Mouse (Mus musculus) kidney, postnatal 0 days (tissue): ENCODE results near the gene Gadl1. TPM values are rescaled to one million over a fixed set of nuclear protein-coding genes. Genes with fewer than 3 reads are reported as not detected.

Experiments
- ATAC-seq: fragments of 200-750 bp; cut with Nextera tagmentation; replicated peaks from 2 replicates; pipeline ENCODE4 v1.8.0; 2017; ENCODE audit warnings: low read depth, moderate number of reproducible peaks, moderate TSS enrichment, moderate library complexity; ENCODE audit not compliant: low FRiP score
- DNase-seq: peaks from one replicate; pipeline ENCODE4 v3.0.0-alpha.2; 2016; ENCODE audit warnings: low spot score
- H3K27ac ChIP-seq: fragments of 300-500 bp; sonication (generic); 2 replicates; pipeline ENCODE4 v1.5.1; 2014; ENCODE audit warnings: mild to moderate bottlenecking
- H3K27me3 ChIP-seq: fragments of 300-500 bp; sonication (generic); 2 replicates; pipeline ENCODE4 v1.6.1; 2014; ENCODE audit warnings: low read length, mixed read lengths; ENCODE audit not compliant: insufficient read depth
- H3K36me3 ChIP-seq: fragments of 300-500 bp; sonication (generic); 2 replicates; pipeline ENCODE4 v1.6.1; 2014; ENCODE audit warnings: low read length, mixed read lengths; ENCODE audit not compliant: insufficient read depth
- H3K4me1 ChIP-seq: fragments of 300-500 bp; sonication (generic); replicated peaks from 2 replicates; pipeline ENCODE4 v1.6.1; 2014; ENCODE audit warnings: antibody characterized with exemption, low read length, mixed read lengths; ENCODE audit not compliant: insufficient read depth
- H3K4me2 ChIP-seq: fragments of 300-500 bp; sonication (generic); 2 replicates; pipeline ENCODE4 v1.6.1; 2014; ENCODE audit warnings: mild to moderate bottlenecking, low read length, moderate library complexity, mixed read lengths
- H3K4me3 ChIP-seq: fragments of 300-500 bp; sonication (generic); replicated peaks from 2 replicates; pipeline ENCODE4 v1.5.1; 2014; ENCODE audit warnings: low read depth, low read length
- H3K9ac ChIP-seq: fragments of 300-500 bp; sonication (generic); 2 replicates; pipeline ENCODE4 v1.6.1; 2014; ENCODE audit warnings: low read depth, low read length
- H3K9me3 ChIP-seq: fragments of 300-500 bp; sonication (generic); replicated peaks from 2 replicates; pipeline ENCODE4 v1.6.1; 2016; ENCODE audit warnings: low read length, inconsistent platforms, mixed read lengths
- CTCF ChIP-seq: IDR thresholded peaks from 2 replicates; pipeline ENCODE4 v1.5.1; 2016; ENCODE audit warnings: antibody characterized with exemption, low read depth, mild to moderate bottlenecking, moderate library complexity
- WGBS: fragments of 180-500 bp; shearing (Covaris S2); extraction: QIAGEN DNeasy Blood & Tissue Kit; methylation state at CpG from one replicate; pipeline ENCODE4 v1.1.7; 2014; 5-methylcytosine and 5-hydroxymethylcytosine counted together
- polyA plus RNA-seq: library from polyadenylated mRNA; unstranded; fragments of >200 nt; fragmentation: Nextera tagmentation; extraction: Ambion mirVana; gene quantifications from 2 replicates; pipeline ENCODE4 v1.2.1, GENCODE M21; 2015

Gadl1 gene
- polyA plus RNA-seq, 1 experiment from 2014 or later, result 0.61 TPM

DNA sequence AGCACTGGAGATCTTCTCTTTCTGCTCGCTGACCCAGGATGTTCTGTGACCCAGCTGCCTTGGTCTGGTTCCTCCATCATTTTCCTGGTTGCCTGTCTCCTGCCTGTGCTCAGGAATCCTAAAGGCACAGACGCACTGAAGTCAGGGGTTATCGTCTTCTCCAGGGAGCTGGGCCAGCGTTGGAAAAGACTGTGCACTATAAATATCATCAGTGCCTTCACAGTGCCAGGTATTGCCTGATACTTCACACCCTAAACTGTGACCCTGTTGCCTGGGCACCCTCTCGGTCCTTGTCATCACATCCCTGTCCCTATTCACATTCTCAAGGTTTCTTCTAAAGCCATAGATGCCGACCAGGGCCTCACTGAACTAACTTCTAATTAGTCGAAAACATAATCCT is 210.7 kb downstream of the Gadl1 start:
- Histone ChIP-seq H3K36me3 (peaks cover 21% of the 10 kb centered on the region; the same call in 1 of the 2 replicates), H3K9ac (no peak overlapping the region), H3K27me3 (no peaks in the 10 kb centered on the region), H3K4me2 (no peak overlapping the region), H3K4me1 (peaks cover 10% of the 10 kb centered on the region), H3K27ac (peak overlapping the region; percentile 1; the same call in 1 of the 2 replicates), H3K9me3 (no peaks in the 10 kb centered on the region), H3K4me3 (no peak overlapping the region)
- ATAC-seq (no peak), DNase-seq (no peak)
- TF ChIP-seq CTCF, result no peak
- WGBS, result 70% methylated on average over 7 of the region's 7 CpGs

DNA sequence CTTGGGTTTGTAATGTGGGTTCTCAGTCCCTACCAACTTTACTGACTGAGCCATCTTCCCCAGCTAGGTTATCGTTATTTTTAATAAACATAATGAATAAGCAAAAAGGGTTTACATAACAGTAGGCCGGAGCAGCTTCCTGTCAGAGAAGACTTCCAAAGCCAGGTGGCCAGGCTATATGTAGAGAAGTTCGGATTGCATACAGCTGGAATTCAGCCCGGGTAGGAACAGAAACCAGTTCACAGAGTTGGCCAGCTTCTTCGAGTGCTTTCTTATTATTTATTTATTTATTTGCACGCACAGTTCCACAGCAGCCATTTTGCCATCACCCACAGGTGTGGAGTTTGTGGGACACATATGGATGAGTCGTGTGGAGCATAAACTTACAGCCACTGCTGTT is 212.2 kb downstream of the Gadl1 start:
- H3K9ac ChIP-seq, result no peak overlapping the region
- WGBS, result 78% methylated on average over 7 of the region's 7 CpGs
- no peaks in the 10 kb centered on the region for H3K9me3 ChIP-seq
- H3K27ac ChIP-seq, result no peak overlapping the region
- no peak overlapping the region for H3K4me2 ChIP-seq
- no peak for TF ChIP-seq CTCF
- no peaks in the 10 kb centered on the region for H3K27me3 ChIP-seq
- H3K4me3 ChIP-seq, result no peak overlapping the region
- peaks cover 18% of the 10 kb centered on the region; the same call in 1 of the 2 replicates for H3K36me3 ChIP-seq
- peaks cover 6% of the 10 kb centered on the region; the same call in 1 of the 2 replicates for H3K4me1 ChIP-seq
- DNase-seq (no peak), ATAC-seq (no peak)

- WGBS, result 71% methylated on average over 6 of the region's 6 CpGs
- H3K4me2 ChIP-seq, result no peak overlapping the region
- H3K4me3 ChIP-seq, result no peak overlapping the region
- peaks cover 6% of the 10 kb centered on the region; the same call in 1 of the 2 replicates for H3K4me1 ChIP-seq
- TF ChIP-seq CTCF, result peak; percentile 35; the same call in 1 of the 2 replicates
- ATAC-seq (no peak; the same call in 1 of the 2 replicates), DNase-seq (no peak)
- no peaks in the 10 kb centered on the region for H3K27me3 ChIP-seq
- no peaks in the 10 kb centered on the region for H3K9me3 ChIP-seq
- peaks cover 23% of the 10 kb centered on the region for H3K36me3 ChIP-seq
- peak overlapping the region; percentile 71 for H3K27ac ChIP-seq
- no peak overlapping the region for H3K9ac ChIP-seq
These were observed 213.3 kb downstream of the Gadl1 start for GRCm38 (mm10) chr9:116122544-116122943.

DNA sequence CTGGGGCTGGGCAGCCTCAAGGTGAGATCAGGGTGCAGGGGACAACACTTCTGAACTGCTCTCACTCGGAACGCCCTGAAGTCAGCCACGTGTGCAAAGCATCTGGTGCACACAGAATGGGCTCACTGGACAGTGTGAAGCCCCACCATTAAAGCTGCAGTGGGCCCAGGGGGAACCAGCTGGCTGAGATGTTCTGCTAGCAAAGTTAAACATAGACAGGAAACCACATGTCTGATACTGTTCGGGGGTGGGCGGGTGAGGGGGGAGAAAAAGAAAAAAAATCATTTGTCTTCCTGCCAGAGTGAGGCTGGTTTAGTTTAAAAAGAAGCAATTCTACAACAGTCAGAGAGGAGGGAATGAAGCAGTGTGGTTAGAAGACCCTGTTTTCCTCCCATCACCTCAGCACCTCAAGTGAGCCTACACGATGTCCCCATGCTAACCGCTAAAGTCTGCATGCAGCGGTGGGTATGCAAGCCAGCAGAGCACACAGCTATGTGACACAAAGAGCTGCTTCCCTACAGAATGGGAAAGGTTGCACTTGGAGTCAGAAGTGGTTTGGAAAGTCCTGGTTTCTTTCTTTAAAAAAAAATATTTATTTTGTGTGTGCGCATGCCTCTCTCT is 213.8 kb downstream of the Gadl1 start:
- Histone ChIP-seq H3K4me2 (no peak overlapping the region), H3K4me3 (no peak overlapping the region), H3K27ac (peak overlapping the region; percentile 71), H3K4me1 (peaks cover 6% of the 10 kb centered on the region; the same call in 1 of the 2 replicates), H3K9ac (no peak overlapping the region), H3K27me3 (no peaks in the 10 kb centered on the region), H3K9me3 (no peaks in the 10 kb centered on the region), H3K36me3 (peaks cover 23% of the 10 kb centered on the region)
- TF ChIP-seq CTCF, result no peak
- DNase-seq (peak; percentile 69), ATAC-seq (peak; percentile 33)
- whole genome bisulfite sequencing, result 33% methylated on average over 9 of the region's 9 CpGs
